Mouse (Mus musculus) heart, postnatal 14 days (tissue): ENCODE results near the gene Nr4a1. TPM values are rescaled to one million over a fixed set of nuclear protein-coding genes. Genes with fewer than 3 reads are reported as not detected.
A peak's percentile ranks its signal among the peaks of the same experiment; 100 is the strongest.

ENCODE experiments used
- DNase-seq, 2 experiments: peaks; one replicate each; pipeline ENCODE4 v3.0.0; 2021 to 2022
- intact Hi-C: fragments of 180-260 bp; cut with DNase I; formaldehyde crosslinking; loops from one replicate; pipeline ENCODE4 v1.15.1; 2025
- total RNA-seq, 2 experiments: library from RNA; stranded (reverse); gene quantifications; 2 replicates each; pipeline ENCODE4 v1.2.3; 2021

Gene Nr4a1
- total RNA-seq, 2 experiments from 2014 or later, result 14.0 to 63.1 TPM

GRCm38 (mm10) chr15:101278589-101278988 is 24.5 kb downstream of the Nr4a1 start:
- intact Hi-C loops, result no loop called here
- DNase-seq, result no peak

- DNase-seq, result peak; percentile 30 to 33
- intact Hi-C loops, result no loop called here
Observed at GRCm38 (mm10) chr15:101279430-101279999, 25.4 kb downstream of the Nr4a1 start.

- intact Hi-C loops, result loop anchor here (2.0 to 5.0 kb wide), 2 partner anchors 14 to 60 kb away; partner anchors contain the start of gene Grasp
- DNase-seq, result no peak
Observed at GRCm38 (mm10) chr15:101282471-101282870, 28.4 kb downstream of the Nr4a1 start.

GRCm38 (mm10) chr15:101283183-101283910 is 29.3 kb downstream of the Nr4a1 start:
- peak; percentile 58 to 72 for DNase-seq
- intact Hi-C loops, result loop anchor here (1.0 to 5.0 kb wide), 4 partner anchors 15 to 61 kb away; partner anchors contain the start of gene Grasp

GRCm38 (mm10) chr15:101283911-101284750 is 30.1 kb downstream of the Nr4a1 start, which contains the start of gene Atg101:
Atg101 (plus strand) TSS chr15:101284272.
- DNase-seq, result peak; percentile 92 to 93
- intact Hi-C loops, result loop anchor here (1.0 to 5.0 kb wide), 4 partner anchors 15 to 62 kb away; partner anchors contain the start of gene Grasp

- peak; percentile 35 to 43 for DNase-seq
- intact Hi-C loops, result no loop called here
Observed at GRCm38 (mm10) chr15:101286129-101286770, 32.2 kb downstream of the Nr4a1 start.

- intact Hi-C loops, result no loop called here
- DNase-seq, result no peak
Observed at GRCm38 (mm10) chr15:101287361-101287760, 33.3 kb downstream of the Nr4a1 start.

- no peak for DNase-seq
Observed at GRCm38 (mm10) chr15:101290354-101290753, 36.3 kb downstream of the Nr4a1 start.

GRCm38 (mm10) chr15:101292012-101292411 is 37.9 kb downstream of the Nr4a1 start:
- peak in 1 of 2 experiments; percentile 47 for DNase-seq

More at GRCm38 (mm10) chr15:101290354-101290753, 36.3 kb downstream of the Nr4a1 start:
- intact Hi-C loops, result no loop called here

GRCm38 (mm10) chr15:101293025-101293621 is 39.1 kb downstream of the Nr4a1 start, which contains the start of gene 6030408B16Rik:
6030408B16Rik (plus strand) TSS chr15:101293212.
- intact Hi-C loops, result no loop called here
- DNase-seq, result no peak

More at GRCm38 (mm10) chr15:101292012-101292411, 37.9 kb downstream of the Nr4a1 start:
- intact Hi-C loops, result no loop called here

GRCm38 (mm10) chr15:101294028-101294894 is 40.2 kb downstream of the Nr4a1 start:
- no peak for DNase-seq
- intact Hi-C loops, result no loop called here

- intact Hi-C loops, result no loop called here
- DNase-seq, result peak; percentile 63 to 69
Observed at GRCm38 (mm10) chr15:101295106-101295505, 41.0 kb downstream of the Nr4a1 start.

- intact Hi-C loops, result no loop called here
- no peak for DNase-seq
Observed at GRCm38 (mm10) chr15:101295616-101296015, 41.5 kb downstream of the Nr4a1 start.

- intact Hi-C loops, result no loop called here
- DNase-seq, result no peak
Observed at GRCm38 (mm10) chr15:101296091-101296490, 42.0 kb downstream of the Nr4a1 start.

- no peak for DNase-seq
- intact Hi-C loops, result no loop called here
Observed at GRCm38 (mm10) chr15:101297988-101298387, 43.9 kb downstream of the Nr4a1 start.

- DNase-seq, result no peak
- intact Hi-C loops, result no loop called here
Observed at GRCm38 (mm10) chr15:101298550-101298949, 44.5 kb downstream of the Nr4a1 start.

GRCm38 (mm10) chr15:101299480-101299960 is 45.5 kb downstream of the Nr4a1 start:
- intact Hi-C loops, result no loop called here
- no peak for DNase-seq

GRCm38 (mm10) chr15:101300128-101300527 is 46.1 kb downstream of the Nr4a1 start:
- no peak for DNase-seq
- intact Hi-C loops, result no loop called here

GRCm38 (mm10) chr15:101302201-101302600 is 48.1 kb downstream of the Nr4a1 start:
- no peak for DNase-seq

More at GRCm38 (mm10) chr15:101302201-101302600, 48.1 kb downstream of the Nr4a1 start:
- intact Hi-C loops, result no loop called here
